Mouse (Mus musculus) ES-Bruce4 (cell line): ENCODE data around the gene Runx3.

Experiments used
- CTCF ChIP-seq: IDR thresholded peaks from one replicate; pipeline ENCODE4 v1.8.1; 2011; ENCODE audit warnings: low read depth, low read length
- EP300 ChIP-seq: IDR thresholded peaks from 2 replicates; pipeline ENCODE4 v1.6.1; 2011; ENCODE audit warnings: low read depth, low read length; ENCODE audit not compliant: insufficient read depth
- POLR2A ChIP-seq: IDR thresholded peaks from one replicate; pipeline ENCODE4 v1.8.1; 2011; ENCODE audit warnings: low read length; ENCODE audit not compliant: insufficient read depth

GRCm38 (mm10) chr4:135203806-135204560, 83.5 kb downstream of the Runx3 start:
- TF ChIP-seq CTCF (no peak), POLR2A (no peak), EP300 (no peak)
